Comparison of ENCODE assay signal across 17 mouse cellular contexts in the genomic region with DNA sequence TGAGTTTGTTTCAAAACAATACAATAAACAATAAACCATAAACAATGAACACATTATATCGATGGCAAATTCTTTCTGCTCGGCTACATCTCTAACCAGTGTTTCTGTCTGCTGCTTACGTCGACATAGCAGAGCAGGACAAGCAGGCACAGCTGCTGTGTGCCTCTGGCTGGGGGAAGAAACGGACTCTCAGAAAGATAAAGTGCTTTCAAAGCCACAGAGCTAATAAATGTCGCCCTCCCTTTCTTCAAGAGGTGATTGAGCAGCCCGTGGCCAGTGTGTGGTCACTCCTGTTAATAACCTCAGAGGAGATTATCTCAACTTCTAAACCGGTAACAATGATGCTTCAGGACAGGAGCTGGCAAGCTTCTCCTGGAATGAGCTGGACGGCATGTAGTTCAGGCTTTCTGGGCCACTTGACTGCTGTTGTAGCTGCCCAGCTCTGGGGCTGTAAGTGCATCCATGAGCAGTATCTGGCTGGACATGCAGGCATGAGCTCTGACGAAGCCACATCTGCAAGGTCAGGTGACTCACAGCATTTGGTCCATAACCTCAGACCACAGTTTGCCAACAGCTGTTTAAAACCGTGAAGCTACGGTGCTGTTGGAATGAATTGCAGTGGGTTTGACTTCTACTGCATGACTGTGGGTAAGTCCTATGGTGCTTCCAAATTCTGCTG. TPM values are rescaled to one million over a fixed set of nuclear protein-coding genes. Genes with fewer than 3 reads are reported as not detected.
DNase-seq lines count a peak whose midpoint lies in the region; ATAC-seq and TF ChIP-seq lines count a peak whose summit lies in the region.
"Had no signal": no experiment of that assay in that cellular context is flagged by ENCODE, and none has a peak within 500 bp of the region (broad histone marks: within the 10 kb centered on the region; RNA-seq: fewer than 3 reads in every experiment).

No protein-coding gene starts in this region.

- TF ChIP-seq CTCF in lung, embryonic 14.5 days (IDR thresholded peaks at IDR 0.05; ENCODE audit: low read depth), result no peak
- no peak for TF ChIP-seq CTCF in brain, embryonic 14.5 days (IDR thresholded peaks at IDR 0.05; ENCODE audit: borderline replicate concordance, extremely low read depth, insufficient read depth, insufficient read length)

- H3K27ac ChIP-seq in lung, embryonic 14.5 days (ENCODE audit: low read depth), result no peak overlapping the region
- H3K27ac ChIP-seq: forebrain, embryonic 12.5 days; heart, adult 2 months; limb, embryonic 12.5 days; midbrain, embryonic 13.5 days had no signal

- no peak overlapping the region; the same call in 1 of the 2 replicates for H3K9ac ChIP-seq in lung, embryonic 14.5 days
- H3K9ac ChIP-seq: forebrain, embryonic 12.5 days; limb, embryonic 12.5 days; midbrain, embryonic 13.5 days had no signal

- 19% methylated on average over 12 of the region's 12 CpGs for WGBS in lung, embryonic 14.5 days

- H3K36me3 ChIP-seq in lung, embryonic 14.5 days (ENCODE audit: insufficient read depth), result no peaks in the 10 kb centered on the region
- H3K36me3 ChIP-seq: forebrain, embryonic 12.5 days; limb, embryonic 12.5 days; midbrain, embryonic 13.5 days had no signal

- peak; percentile 8 for DNase-seq in gastrocnemius, postnatal 14 days
- DNase-seq in gastrocnemius, postnatal 10 days, result no peak
- DNase-seq in lung, embryonic 14.5 days, result peak; percentile 33
- DNase-seq in lung, postnatal 25 days (ENCODE audit: low spot score), result no peak
- peak; percentile 20 for DNase-seq in brain, embryonic 14.5 days (ENCODE audit: low read depth)
- DNase-seq in retina, embryonic 14.5 days (ENCODE audit: low spot score), result peak; percentile 39
- no peak for DNase-seq in thymus, postnatal 0 days (ENCODE audit: low spot score)
- DNase-seq: kidney, adult 18-20 months; lung, adult 2 months had no signal

- no peaks in the 10 kb centered on the region for H3K27me3 ChIP-seq in lung, embryonic 14.5 days (ENCODE audit: insufficient read depth, low read length)
- H3K27me3 ChIP-seq: forebrain, embryonic 12.5 days; midbrain, embryonic 13.5 days had no signal

- no peaks in the 10 kb centered on the region for H3K9me3 ChIP-seq in lung, embryonic 14.5 days (ENCODE audit: low read depth, low read length)
- H3K9me3 ChIP-seq: forebrain, embryonic 12.5 days; limb, embryonic 12.5 days; midbrain, embryonic 13.5 days had no signal

- intact Hi-C loops in gastrocnemius, postnatal 14 days (cut with DNase I; ENCODE audit: low total_unique reads), result no loop called here

- ATAC-seq in lung, embryonic 14.5 days (ENCODE audit: insufficient read depth), result no peak
- ATAC-seq in erythroid progenitor cell, adult 5-6 weeks (replicated peaks; ENCODE audit: low FRiP score, poor library complexity, severe bottlenecking), result no peak
- ATAC-seq: midbrain, embryonic 13.5 days had no signal

- H3K4me3 ChIP-seq in lung, embryonic 14.5 days (ENCODE audit: low read depth, low read length), result no peak overlapping the region
- H3K4me3 ChIP-seq: forebrain, embryonic 12.5 days; heart, adult 2 months; limb, embryonic 12.5 days; midbrain, embryonic 13.5 days had no signal

- H3K4me2 ChIP-seq in lung, embryonic 14.5 days, result no peak overlapping the region
- H3K4me2 ChIP-seq: forebrain, embryonic 12.5 days; limb, embryonic 12.5 days; midbrain, embryonic 13.5 days had no signal

- 0 out of 2 replicates have a peak, but pooled peaks cover 5% of the 10 kb centered on the region for H3K4me1 ChIP-seq in lung, embryonic 14.5 days (ENCODE audit: insufficient read depth)

- TF ChIP-seq POLR2A in brain, embryonic 14.5 days (IDR thresholded peaks at IDR 0.05; ENCODE audit: borderline replicate concordance, extremely low read depth, insufficient read depth, insufficient read length, poor library complexity, severe bottlenecking), result no peak

RNA-seq across cellular contexts. Expression of gene Evx1, which starts 55.6 kb away (rescaled TPM):
- total RNA-seq in gastrocnemius, postnatal 14 days (2021), result not detected
- total RNA-seq in gastrocnemius, postnatal 10 days (2021), result not detected
- polyA plus RNA-seq in lung, embryonic 14.5 days (2014; fragmentation: Nextera tagmentation; extraction: Ambion mirVana), result not detected in 2 replicates
- polyA plus RNA-seq in brain, embryonic 14.5 days (2012; rRNA removed), result 1.5 and 3.7 TPM in 2 replicates
- not detected in 2 replicates for total RNA-seq in erythroid progenitor cell, adult 5-6 weeks (2015; ENCODE audit: low replicate concordance)
- not detected in 2 replicates for total RNA-seq in erythroid progenitor cell, adult 5-6 weeks (2017; ENCODE audit: low replicate concordance)
- polyA plus RNA-seq in thymus, postnatal 0 days (2015; fragmentation: Nextera tagmentation; extraction: Ambion mirVana), result not detected in 2 replicates
- total RNA-seq: common myeloid progenitor, adult 5-6 weeks; heart, adult 2 months; layer of hippocampus, postnatal 14 days had no signal
- polyA plus RNA-seq: forebrain, embryonic 12.5 days; heart, adult 2 months; lung, adult 2 months; small intestine, adult 2 months had no signal

Comparison
In these comparisons a context has a peak if more than half of its experiments do, and no peak if none do; other contexts are left out.
1. DNase-seq: peak in gastrocnemius, postnatal 14 days (single experiment), lung, embryonic 14.5 days (single experiment), brain, embryonic 14.5 days (single experiment) and retina, embryonic 14.5 days (single experiment); none in gastrocnemius, postnatal 10 days (single experiment), lung, postnatal 25 days (single experiment) and thymus, postnatal 0 days (single experiment).